Mouse (Mus musculus) hindbrain, embryonic 11.5 days (tissue): ENCODE results near the gene C1qc. TPM values are rescaled to one million over a fixed set of nuclear protein-coding genes. Genes with fewer than 3 reads are reported as not detected.

Experiments
- ATAC-seq: fragments of 200-750 bp; cut with Nextera tagmentation; 2 replicates; pipeline ENCODE4 v1.8.0; 2017; ENCODE audit warnings: mild to moderate bottlenecking, moderate TSS enrichment, moderate library complexity; ENCODE audit not compliant: low FRiP score
- DNase-seq: peaks from one replicate; pipeline ENCODE4 v3.0.0-alpha.2; 2015; ENCODE audit warnings: low spot score
- H3K27ac ChIP-seq: fragments of 300-500 bp; sonication (generic); 2 replicates; pipeline ENCODE4 v1.5.1; 2014; ENCODE audit warnings: mild to moderate bottlenecking, low read depth, low read length
- H3K27me3 ChIP-seq: fragments of 300-500 bp; sonication (generic); 2 replicates; pipeline ENCODE4 v1.6.1; 2014; ENCODE audit warnings: mild to moderate bottlenecking, low read length, moderate library complexity, mixed read lengths; ENCODE audit not compliant: control insufficient read depth, insufficient read depth
- H3K36me3 ChIP-seq: fragments of 300-500 bp; sonication (generic); 2 replicates; pipeline ENCODE4 v1.6.1; 2014; ENCODE audit warnings: mild to moderate bottlenecking, low read length, moderate library complexity, mixed read lengths; ENCODE audit not compliant: control insufficient read depth, insufficient read depth
- H3K4me1 ChIP-seq: fragments of 300-500 bp; sonication (generic); replicated peaks from 2 replicates; pipeline ENCODE4 v1.6.1; 2014; ENCODE audit warnings: low read length, mixed read lengths; ENCODE audit not compliant: control insufficient read depth, insufficient read depth
- H3K4me2 ChIP-seq: fragments of 300-500 bp; sonication (generic); replicated peaks from 2 replicates; pipeline ENCODE4 v1.6.1; 2014; ENCODE audit warnings: mild to moderate bottlenecking, low read depth, low read length
- H3K4me3 ChIP-seq: fragments of 300-500 bp; sonication (generic); 2 replicates; pipeline ENCODE4 v1.5.1; 2014; ENCODE audit warnings: low read depth, low read length
- H3K9ac ChIP-seq: fragments of 300-500 bp; sonication (generic); 2 replicates; pipeline ENCODE4 v1.6.1; 2014; ENCODE audit warnings: low read depth, low read length
- H3K9me3 ChIP-seq: fragments of 300-500 bp; sonication (generic); 2 replicates; pipeline ENCODE4 v1.6.1; 2016; ENCODE audit warnings: low read length; ENCODE audit not compliant: control insufficient read depth
- WGBS: fragments of 180-500 bp; shearing (Covaris S2); extraction: QIAGEN DNeasy Blood & Tissue Kit; methylation state at CpG from one replicate; pipeline ENCODE4 v1.1.7; 2014; 5-methylcytosine and 5-hydroxymethylcytosine counted together
- polyA plus RNA-seq: library from polyadenylated mRNA; unstranded; fragments of >200 nt; fragmentation: Nextera tagmentation; extraction: Ambion mirVana; gene quantifications from 2 replicates; pipeline ENCODE4 v1.2.1, GENCODE M21; 2014

The C1qc gene
- polyA plus RNA-seq, 1 experiment from 2014 or later, result 19.2 TPM

DNA sequence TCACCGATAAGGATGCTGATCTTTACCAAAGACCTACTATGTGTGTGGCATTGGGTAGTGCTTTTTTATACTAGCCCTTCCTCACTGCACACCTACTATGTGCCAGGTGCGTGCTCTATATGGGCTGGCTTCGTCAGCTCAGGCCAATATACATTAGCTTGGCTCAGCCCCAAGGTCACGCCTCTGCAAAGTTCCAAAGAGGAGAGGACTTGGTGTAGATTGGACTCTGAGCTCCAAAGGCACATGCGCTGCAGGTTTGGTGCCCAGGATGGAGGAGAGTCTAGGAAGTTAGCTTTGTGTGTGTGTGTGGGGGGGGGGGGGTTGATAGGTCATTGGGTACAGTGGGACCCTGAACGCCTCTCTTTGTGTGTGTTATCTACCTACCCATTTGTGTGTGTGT, 24.5 kb downstream of the C1qc start:
- no peaks in the 10 kb centered on the region for H3K36me3 ChIP-seq
- 86% methylated on average over 6 of the region's 6 CpGs for WGBS
- no peaks in the 10 kb centered on the region for H3K27me3 ChIP-seq
- H3K27ac ChIP-seq, result no peak overlapping the region
- no peak overlapping the region for H3K4me2 ChIP-seq
- no peak overlapping the region for H3K9ac ChIP-seq
- no peak overlapping the region for H3K4me3 ChIP-seq
- DNase-seq (no peak), ATAC-seq (no peak)
- H3K9me3 ChIP-seq, result no peaks in the 10 kb centered on the region
- peaks cover 7% of the 10 kb centered on the region for H3K4me1 ChIP-seq

DNA sequence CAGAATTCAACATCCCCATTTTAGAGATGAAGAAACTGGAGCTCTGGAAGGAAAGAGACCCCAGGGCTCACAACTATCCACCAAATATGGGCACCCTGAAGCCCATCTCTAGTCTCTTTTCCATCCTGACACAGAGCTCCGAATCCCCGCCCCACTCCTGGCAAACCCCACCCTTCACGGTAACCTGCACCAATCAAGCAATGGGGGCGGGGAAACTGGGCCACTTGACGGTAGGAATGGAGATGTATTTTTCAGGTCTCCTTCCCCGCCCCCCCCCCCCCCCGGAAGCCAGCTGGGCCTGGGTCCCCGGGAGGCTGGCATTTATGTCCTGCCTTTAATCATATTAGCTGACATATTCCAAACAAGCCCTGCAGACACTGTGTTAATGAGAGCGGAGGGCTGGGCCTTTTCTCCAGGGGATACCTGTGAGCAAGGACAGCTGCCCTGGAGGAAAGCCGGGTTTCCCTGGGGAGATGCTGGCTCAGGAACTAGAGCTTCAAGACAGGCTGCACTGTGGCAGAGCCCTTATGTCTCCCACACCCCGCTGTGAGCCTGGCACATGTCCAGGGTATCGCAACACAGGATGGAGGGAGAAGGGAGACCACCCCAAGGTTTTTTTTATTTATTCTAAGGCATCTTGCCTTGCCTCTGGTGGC, 25.0 kb downstream of the C1qc start:
- Histone ChIP-seq H3K36me3 (no peaks in the 10 kb centered on the region), H3K4me3 (no peak overlapping the region), H3K9me3 (no peaks in the 10 kb centered on the region), H3K4me1 (peaks cover 8% of the 10 kb centered on the region), H3K9ac (no peak overlapping the region), H3K4me2 (no peak overlapping the region), H3K27me3 (no peaks in the 10 kb centered on the region), H3K27ac (no peak overlapping the region)
- DNase-seq (peak; percentile 60), ATAC-seq (no peak)
- WGBS, result 18% methylated on average over 12 of the region's 12 CpGs

DNA sequence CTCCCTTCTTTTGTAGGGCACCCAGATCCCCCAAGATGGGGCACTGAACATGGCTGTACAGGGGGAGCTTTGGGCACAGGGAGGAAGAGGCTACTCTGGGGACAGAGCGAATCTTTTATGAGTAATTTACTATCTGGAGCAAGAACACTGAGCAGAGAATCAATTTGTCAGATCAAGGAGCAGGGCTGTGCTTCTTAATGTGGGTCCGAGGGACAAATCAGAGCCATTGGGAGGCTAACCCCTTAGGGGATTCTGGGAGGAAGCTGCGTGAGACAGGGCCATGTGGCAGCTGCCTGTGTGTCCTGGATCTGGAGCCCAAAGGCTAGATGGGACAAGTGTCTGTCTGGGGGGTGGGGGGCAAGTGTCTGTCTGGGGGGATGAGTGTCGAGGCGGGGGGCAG, 27.3 kb downstream of the C1qc start:
- Histone ChIP-seq H3K27ac (peak overlapping the region; percentile 94), H3K4me2 (peak overlapping the region; percentile 14; the same call in 1 of the 2 replicates), H3K9ac (peak overlapping the region; percentile 16; the same call in 1 of the 2 replicates), H3K27me3 (no peaks in the 10 kb centered on the region), H3K4me3 (no peak overlapping the region), H3K9me3 (no peaks in the 10 kb centered on the region), H3K4me1 (peaks cover 20% of the 10 kb centered on the region), H3K36me3 (no peaks in the 10 kb centered on the region)
- DNase-seq, result no peak
- 73% methylated on average over 5 of the region's 5 CpGs for WGBS
- peak; percentile 57 for ATAC-seq

DNA sequence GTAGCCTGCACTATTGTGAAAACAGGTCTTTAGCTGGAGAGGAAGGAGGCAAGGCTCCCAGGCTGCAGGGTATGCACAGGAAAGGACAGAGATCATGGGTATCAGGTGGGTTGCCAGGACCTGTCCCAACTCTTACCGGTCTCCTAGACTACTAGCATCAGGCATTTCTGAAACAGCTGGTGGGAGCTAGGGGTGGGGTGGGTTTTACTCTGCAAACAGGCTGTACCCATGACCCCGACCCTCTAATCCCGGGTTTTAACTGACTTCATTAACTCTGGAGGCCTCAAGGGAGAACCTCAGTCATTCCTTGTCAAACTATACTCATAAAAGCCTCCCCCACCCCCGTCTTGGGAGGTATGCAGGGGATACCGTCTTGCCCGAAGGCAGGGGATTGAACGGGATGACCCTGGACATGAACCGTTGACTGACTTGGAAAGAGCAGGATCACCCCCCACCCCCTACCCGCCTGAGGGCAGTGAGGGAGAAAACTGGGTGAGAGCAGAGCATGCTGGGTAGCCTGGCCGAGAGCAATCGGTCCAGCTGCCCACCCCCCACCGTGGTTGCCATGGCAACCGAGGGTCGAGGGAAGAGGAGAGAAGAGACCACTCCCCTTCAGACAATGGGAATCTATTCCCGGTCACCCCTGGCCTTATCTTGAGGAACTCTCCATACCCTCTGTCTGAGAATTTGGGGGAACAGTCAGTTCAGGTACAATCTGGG, 28.0 kb downstream of the C1qc start:
- WGBS, result 5% methylated on average over 15 of the region's 15 CpGs
- peak; percentile 77 for ATAC-seq
- Histone ChIP-seq H3K36me3 (no peaks in the 10 kb centered on the region), H3K27me3 (no peaks in the 10 kb centered on the region), H3K9ac (peak overlapping the region; percentile 25; the same call in 1 of the 2 replicates), H3K4me1 (peaks cover 20% of the 10 kb centered on the region), H3K27ac (peak overlapping the region; percentile 94), H3K9me3 (no peaks in the 10 kb centered on the region), H3K4me3 (no peak overlapping the region), H3K4me2 (peak overlapping the region; percentile 14; the same call in 1 of the 2 replicates)
- peak; percentile 95 for DNase-seq

DNA sequence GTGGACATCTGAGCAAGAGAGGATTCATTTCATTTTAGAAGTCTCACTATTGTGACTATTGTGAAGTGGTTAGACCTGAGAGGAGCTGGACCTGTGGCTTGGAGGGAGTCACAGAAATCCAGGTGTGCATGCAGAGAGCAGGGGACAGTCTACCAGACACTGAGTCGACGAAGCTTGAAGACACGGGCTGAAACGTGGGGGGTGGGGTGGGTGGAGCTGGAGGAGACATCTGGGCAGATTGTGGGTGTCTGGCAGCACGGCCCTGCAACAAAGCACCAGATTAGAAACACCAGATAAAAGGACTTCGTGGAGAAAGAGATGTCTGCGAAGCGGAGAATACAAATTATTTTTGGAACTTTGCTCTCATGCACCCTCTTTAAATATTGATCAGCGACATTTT, 29.3 kb downstream of the C1qc start:
- Histone ChIP-seq H3K4me1 (peaks cover 20% of the 10 kb centered on the region), H3K9ac (no peak overlapping the region), H3K27me3 (no peaks in the 10 kb centered on the region), H3K36me3 (no peaks in the 10 kb centered on the region), H3K9me3 (no peaks in the 10 kb centered on the region), H3K27ac (no peak overlapping the region), H3K4me3 (no peak overlapping the region), H3K4me2 (no peak overlapping the region)
- no peak for ATAC-seq
- WGBS, result 53% methylated on average over 9 of the region's 9 CpGs
- DNase-seq, result no peak

DNA sequence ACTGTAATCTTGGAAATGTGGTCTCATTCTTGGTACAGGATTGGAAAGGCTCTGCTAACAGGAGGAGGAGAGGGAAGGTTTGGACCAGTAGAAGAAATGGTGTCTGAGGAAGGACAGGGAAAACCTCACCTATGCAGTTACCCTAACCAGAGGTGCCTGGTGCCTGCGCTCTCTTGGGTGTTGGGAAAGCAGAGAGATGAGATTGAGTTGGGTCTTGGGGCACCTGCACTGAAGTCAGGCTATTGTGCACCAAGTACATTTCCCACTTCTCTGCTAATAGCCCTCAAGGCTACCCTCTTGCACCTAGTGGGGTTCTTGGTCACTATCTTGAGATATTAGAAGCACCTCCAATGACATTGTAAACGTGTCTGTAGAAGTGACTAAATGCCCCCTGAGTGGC, 30.5 kb downstream of the C1qc start:
- no peak overlapping the region for H3K4me2 ChIP-seq
- WGBS, result 81% methylated on average over 2 of the region's 2 CpGs

DNA sequence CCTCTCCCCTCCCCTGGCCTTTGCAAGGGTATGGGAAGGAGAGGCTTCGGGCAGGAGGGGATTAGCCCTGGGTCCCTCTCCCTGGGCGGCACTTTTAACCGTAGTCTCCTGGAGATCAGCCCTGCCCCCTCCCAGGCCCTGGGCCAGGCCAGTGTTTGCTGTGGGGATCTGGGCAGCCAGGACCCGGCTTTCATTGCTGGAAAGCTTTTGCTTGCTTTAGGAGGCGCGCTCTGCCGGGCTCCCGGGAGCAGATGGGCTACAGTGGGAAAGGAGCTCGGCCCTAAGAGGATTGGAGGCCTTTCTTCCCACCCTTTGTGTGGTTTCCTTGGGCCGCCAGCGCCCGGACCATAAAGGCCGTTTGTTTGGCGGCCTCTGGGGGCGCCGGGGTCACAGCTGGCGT, 31.1 kb downstream of the C1qc start:
- Histone ChIP-seq H3K4me2 (0 out of 2 replicates have a peak overlapping the region, but pooled peaks have one; percentile 17), H3K4me3 (no peak overlapping the region)

More for the DNA sequence above, 30.5 kb downstream of the C1qc start:
- no peak for ATAC-seq
- Histone ChIP-seq H3K9me3 (no peaks in the 10 kb centered on the region), H3K27me3 (no peaks in the 10 kb centered on the region), H3K9ac (peak overlapping the region; percentile 40), H3K4me3 (no peak overlapping the region), H3K4me1 (peaks cover 20% of the 10 kb centered on the region), H3K36me3 (no peaks in the 10 kb centered on the region), H3K27ac (peak overlapping the region; percentile 83)
- DNase-seq, result peak; percentile 17

DNA sequence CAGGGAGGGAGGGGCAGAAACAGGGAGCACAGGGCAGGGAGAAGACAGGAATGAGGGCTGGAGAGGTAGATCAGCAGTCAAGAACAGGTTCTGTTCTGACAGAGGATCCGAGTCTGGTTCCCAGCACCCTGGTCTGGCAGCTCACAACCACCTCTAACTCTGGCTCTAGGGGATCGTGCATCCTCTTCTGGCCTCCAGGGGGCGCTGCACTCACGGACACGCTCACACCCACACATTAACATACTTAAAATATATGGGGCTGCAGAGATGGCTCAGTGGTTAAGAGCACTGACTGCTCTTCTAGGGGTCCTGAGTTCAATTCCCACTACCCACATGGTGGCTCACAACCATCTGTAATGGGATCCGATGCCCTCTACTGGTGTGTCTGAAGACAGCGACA, 32.8 kb downstream of the C1qc start:
- Histone ChIP-seq H3K9me3 (no peaks in the 10 kb centered on the region), H3K4me2 (no peak overlapping the region), H3K27ac (no peak overlapping the region), H3K4me3 (no peak overlapping the region), H3K27me3 (no peaks in the 10 kb centered on the region), H3K9ac (no peak overlapping the region), H3K4me1 (peaks cover 17% of the 10 kb centered on the region), H3K36me3 (no peaks in the 10 kb centered on the region)
- ATAC-seq (no peak), DNase-seq (no peak)
- WGBS, result 85% methylated on average over 7 of the region's 7 CpGs

More for the DNA sequence above, 31.1 kb downstream of the C1qc start:
- Histone ChIP-seq H3K9ac (peak overlapping the region; percentile 40), H3K27me3 (no peaks in the 10 kb centered on the region), H3K27ac (peak overlapping the region; percentile 83), H3K4me1 (peaks cover 20% of the 10 kb centered on the region), H3K9me3 (no peaks in the 10 kb centered on the region), H3K36me3 (no peaks in the 10 kb centered on the region)
- WGBS, result 3% methylated on average over 17 of the region's 17 CpGs
- ATAC-seq, result peak; percentile 22; the same call in 1 of the 2 replicates
- DNase-seq, result peak; percentile 54

DNA sequence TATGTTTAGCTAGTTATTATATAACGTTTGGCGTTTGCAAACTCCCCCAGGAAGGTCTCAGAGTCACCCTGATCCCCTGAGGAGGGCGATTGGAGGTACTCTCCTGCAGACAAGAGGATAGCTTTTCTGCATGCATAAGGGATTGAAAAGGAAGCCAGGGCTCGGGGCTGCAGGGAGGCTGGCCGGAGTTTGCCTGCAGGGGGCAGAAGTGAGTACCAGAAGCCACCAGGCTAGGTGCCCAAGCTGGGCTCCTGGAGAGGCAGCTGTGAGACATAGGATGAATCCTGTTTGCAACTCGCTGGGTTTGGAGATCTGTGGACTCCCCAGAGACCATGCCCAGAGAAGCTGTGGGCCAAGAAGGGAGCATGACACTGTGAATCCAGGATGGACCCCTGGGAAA, 37.8 kb downstream of the C1qc start:
- no peak overlapping the region for H3K27ac ChIP-seq
- 34% methylated on average over 6 of the region's 6 CpGs for WGBS

More for the DNA sequence above, 37.8 kb downstream of the C1qc start:
- Histone ChIP-seq H3K9ac (no peak overlapping the region), H3K36me3 (no peaks in the 10 kb centered on the region), H3K27me3 (no peaks in the 10 kb centered on the region), H3K9me3 (no peaks in the 10 kb centered on the region), H3K4me1 (no peaks in the 10 kb centered on the region), H3K4me3 (no peak overlapping the region), H3K4me2 (no peak overlapping the region)
- ATAC-seq (no peak), DNase-seq (peak; percentile 64)
